Mouse (Mus musculus) layer of hippocampus, postnatal 10 days (tissue): ENCODE results near the gene Kif28. TPM values are rescaled to one million over a fixed set of nuclear protein-coding genes. Genes with fewer than 3 reads are reported as not detected.
"Not testable (repeated sequence)": the region's sequence is repeated elsewhere in the genome, so short reads cannot be mapped to it uniquely, and the experiment has no call there.

ENCODE experiments used
- DNase-seq, 2 experiments: peaks; one replicate each; pipeline ENCODE4 v3.0.0; 2021; ENCODE audit warnings: low spot score in 2 of 2
- total RNA-seq, 2 experiments: library from RNA; stranded (reverse); gene quantifications; 2 replicates each; pipeline ENCODE4 v1.2.3; 2021

Gene Kif28
- total RNA-seq, 2 experiments from 2014 or later: 0.16 to 0.46 TPM

- DNase-seq: peak; percentile 59 to 64
Measured at GRCm38 (mm10) chr1:179705154-179705553, 39.9 kb downstream of the Kif28 start.

GRCm38 (mm10) chr1:179704150-179704549, 40.9 kb downstream of the Kif28 start:
- no peak for DNase-seq

DNA sequence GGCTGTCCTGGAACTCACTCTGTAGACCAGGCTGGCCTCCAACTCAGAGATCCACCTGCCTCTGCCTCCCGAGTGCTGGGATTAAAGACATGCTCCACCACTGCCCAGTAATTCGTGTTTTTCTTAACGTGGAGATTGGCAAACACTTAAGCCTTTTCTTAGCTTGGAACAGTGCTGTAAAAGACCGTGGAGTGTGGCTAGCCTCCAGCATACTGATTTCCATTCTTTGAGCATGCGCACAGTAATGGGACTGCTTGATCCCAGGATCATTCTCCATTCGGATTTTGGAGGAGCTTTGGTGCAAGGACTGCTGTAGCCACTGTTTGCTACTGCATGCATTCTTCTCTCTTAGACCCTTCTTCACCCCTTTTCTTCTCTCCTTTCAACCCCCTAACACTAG, 55.6 kb downstream of the Kif28 start:
- no peak for DNase-seq

- DNase-seq: no peak
Measured at GRCm38 (mm10) chr1:179688914-179689313, 56.2 kb downstream of the Kif28 start.

GRCm38 (mm10) chr1:179688415-179688814, 56.7 kb downstream of the Kif28 start:
- no peak for DNase-seq

GRCm38 (mm10) chr1:179687966-179688365, 57.1 kb downstream of the Kif28 start:
- DNase-seq: no peak

DNA sequence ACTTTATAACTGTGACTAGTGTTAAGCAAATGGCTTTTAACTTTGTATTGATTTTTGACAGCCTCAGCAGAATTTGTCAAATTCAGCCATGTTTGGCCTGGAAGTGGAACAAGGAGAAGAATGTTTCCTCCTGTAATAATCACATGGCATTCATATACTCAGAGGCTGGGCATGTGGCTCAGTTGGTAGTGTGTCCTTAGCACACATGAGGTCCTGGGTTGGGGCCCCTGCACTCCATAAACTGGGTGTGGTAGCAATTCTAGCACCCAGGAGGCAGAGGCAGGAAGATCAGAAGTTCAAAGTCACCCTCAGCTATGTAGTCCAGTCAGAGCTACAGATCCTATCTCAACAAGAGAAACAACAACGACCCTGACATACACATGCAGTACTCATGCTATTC, 57.8 kb downstream of the Kif28 start:
- DNase-seq: no peak

DNA sequence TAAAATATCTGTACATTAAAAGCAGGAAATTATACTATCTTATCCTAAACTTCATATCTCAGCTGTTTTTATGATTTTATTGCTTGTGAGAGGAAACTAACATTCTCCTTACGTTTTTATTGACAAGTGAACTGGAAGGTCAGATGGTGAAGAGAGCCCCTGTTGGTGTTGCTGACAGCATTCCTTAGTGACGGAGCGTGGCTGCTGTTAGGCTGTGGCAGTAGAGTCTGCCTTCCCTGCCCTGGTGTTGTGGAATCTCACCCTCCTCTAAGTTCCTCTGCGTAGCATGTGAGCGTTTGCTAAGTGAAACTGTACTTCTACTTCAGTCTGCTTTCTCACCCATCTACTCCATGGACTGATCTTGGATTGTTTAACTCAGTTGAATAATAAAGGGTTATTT, 58.3 kb downstream of the Kif28 start:
- DNase-seq: no peak

GRCm38 (mm10) chr1:179686348-179686747, 58.7 kb downstream of the Kif28 start:
- no peak for DNase-seq

GRCm38 (mm10) chr1:179682753-179683152, 62.3 kb downstream of the Kif28 start:
- DNase-seq: not testable (repeated sequence)

DNA sequence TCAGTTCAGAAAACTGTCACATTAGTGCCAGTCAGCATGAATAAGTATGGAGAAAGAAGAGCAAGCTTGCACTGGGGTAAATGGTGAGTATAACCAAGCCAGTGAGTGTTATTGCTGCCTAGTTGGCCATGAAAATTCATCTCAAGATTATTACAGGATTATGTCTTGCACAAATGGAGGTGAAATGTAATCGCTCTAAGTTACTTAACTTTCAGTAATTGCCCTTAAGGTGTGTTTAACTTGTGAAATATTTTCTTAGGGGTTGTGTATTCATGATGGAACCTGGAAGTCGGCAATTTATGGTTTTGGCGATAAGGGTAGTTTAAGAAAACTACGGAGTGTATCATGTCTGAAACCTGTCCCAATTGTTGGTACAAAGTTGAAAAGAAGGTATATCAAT, 65.7 kb downstream of the Kif28 start:
- DNase-seq: no peak

- DNase-seq: no peak
Measured at GRCm38 (mm10) chr1:179677031-179677430, 68.0 kb downstream of the Kif28 start.

GRCm38 (mm10) chr1:179674355-179674754, 70.7 kb downstream of the Kif28 start:
- no peak for DNase-seq

GRCm38 (mm10) chr1:179668836-179669537, 76.1 kb downstream of the Kif28 start:
- no peak for DNase-seq

DNA sequence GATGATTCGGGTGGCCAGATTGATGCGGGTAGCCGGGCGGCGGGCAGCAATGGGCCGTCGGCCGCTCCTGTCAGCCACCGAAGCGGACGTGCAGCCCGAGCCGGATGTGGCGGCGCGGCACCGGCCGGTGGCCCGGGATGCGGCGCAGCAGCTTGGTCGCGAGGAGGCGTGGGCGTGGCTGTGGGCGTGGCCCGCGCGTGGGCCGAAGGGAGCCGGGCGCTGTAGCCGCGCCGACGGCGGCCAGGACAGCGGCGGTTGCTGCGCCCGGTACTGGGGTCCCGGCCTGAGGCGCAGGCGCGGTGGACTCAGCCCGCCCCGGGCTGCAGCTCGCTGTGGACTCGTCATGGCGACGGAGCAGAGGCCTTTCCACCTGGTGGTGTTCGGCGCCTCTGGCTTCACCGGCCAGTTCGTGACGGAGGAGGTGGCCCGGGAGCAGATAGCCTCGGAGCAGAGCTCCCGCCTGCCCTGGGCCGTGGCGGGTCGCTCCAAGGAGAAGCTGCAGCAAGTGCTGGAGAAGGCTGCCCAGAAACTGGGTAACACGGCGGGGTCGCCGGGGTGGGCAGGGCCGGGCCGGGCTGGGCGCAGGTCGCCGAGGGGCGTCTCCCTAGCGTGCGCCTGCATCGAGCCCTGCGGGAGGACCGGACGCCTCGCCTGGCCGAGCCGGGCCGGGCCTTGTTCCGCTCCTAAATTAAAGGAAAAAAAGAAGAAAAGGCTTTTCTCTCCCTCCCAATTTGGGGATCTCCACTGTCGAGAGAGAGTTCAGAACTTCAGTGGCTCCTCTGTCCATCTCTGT, 76.9 kb downstream of the Kif28 start, which contains the start of gene Sccpdh:
Sccpdh (plus strand) TSS at position 198 of the 793 bp plus-strand sequence.
- DNase-seq: peak; percentile 82 to 89

DNA sequence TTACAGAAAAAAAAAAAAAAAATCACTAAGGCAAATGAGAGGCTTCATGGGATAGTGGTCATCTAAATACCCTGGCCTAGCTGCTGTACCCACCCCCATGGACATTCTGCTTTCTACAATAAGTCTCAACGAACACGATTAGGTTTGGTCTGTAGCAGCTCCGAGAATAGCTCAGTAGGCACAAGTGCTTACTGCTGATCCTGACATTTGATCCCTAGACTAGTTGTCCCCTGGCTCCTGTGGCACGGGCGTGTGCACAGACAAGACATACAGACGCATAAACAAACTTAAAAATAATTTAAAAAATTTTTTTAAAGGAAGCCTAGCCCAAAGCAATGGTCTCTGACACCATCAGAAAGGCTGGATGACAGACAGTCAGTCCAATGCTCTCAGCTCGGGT, 77.6 kb downstream of the Kif28 start:
- DNase-seq: no peak

DNA sequence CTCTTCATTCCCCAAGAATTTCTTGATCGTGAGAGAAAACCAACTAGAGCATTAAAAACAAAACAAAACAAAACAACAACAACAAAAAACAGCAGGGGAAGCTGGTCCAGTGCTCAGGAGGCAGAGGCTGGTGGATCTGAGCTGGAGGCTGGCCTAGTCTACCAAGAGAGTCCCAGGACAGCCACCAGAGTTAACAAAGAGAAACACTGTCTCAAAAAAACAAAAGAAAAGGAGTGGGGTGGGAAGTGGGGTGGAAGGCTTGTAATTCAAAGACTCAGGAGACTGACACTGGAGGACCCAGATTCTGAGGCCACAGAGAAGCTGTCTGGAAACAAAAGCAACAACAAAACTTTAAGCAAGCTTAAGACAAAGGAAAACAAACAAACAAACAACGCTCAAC, 78.1 kb downstream of the Kif28 start:
- DNase-seq: no peak

DNA sequence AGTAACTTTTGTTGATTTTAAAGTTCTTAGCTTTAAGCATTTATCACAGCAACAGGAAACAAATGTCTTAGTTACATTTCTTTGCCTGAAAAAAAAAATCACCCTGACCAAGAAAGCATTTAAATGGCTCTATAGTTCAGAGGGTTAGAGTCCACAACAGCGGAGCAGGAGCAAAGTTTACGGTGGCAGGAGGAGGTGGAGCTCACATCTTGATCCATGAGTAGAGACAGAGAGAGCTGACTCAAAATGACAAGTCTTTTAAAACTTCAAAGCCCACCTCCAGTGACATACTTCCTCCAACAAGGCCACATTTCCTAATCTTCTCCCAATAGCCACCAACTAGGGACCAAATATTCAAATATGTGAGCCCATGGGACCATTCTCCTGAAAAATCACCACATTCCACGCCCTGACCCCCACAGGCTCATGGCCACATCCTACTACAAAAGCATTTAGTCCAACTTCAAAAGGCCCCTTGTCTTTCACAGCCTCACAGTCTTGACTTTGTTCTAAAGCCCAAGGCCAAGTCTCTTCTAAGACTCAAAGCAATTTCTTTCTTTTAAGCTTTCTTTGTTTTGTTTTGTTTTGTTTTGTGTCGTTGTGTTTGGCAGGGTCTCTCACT, 80.7 kb downstream of the Kif28 start:
- no peak for DNase-seq

DNA sequence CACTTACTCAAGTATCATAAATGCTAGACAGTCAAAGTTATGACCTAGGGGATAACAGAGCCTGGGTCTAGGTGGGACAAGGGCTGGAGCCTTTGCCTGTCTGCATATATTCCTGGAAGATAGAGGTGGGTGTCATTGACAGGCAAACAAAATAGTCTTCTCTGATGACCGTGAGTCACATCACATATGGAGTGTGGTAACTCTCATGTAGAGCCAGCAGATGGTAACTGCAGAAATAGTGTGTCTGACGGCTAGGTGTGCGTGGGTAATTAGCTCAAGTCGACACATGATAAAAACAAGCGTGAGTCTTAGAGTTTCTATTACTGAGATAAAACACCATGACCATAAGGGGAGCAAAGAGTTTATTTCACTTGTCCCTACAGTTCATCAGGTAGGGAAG, 82.0 kb downstream of the Kif28 start:
- no peak for DNase-seq

GRCm38 (mm10) chr1:179651224-179651623, 93.8 kb downstream of the Kif28 start:
- peak in 1 of 2 experiments; percentile 2 for DNase-seq

- DNase-seq: peak in 1 of 2 experiments; percentile 2
Measured at GRCm38 (mm10) chr1:179650284-179650683, 94.8 kb downstream of the Kif28 start.

DNA sequence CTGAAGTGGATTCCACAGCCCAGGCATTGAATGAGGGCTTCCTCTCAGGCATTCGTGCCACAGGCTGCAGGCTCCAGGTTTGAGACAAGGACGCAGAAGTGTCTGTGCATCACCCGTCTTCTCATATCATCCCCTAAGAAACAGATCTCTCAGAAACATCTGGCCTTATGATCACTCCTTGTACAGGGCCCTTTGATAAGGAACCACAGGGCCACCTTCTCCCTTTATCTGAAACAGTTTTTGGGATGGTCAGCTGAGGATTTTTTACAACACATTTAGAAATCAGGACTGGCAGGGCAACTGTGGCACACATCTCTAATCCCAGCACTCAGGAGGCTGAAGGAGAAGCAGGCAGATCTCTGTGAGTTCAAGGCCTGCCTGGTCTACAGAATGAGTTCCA, 95.7 kb downstream of the Kif28 start:
- peak in 1 of 2 experiments; percentile 3 for DNase-seq
